Mouse (Mus musculus) C2C12 (cell line): Measurements from ENCODE around the gene Asb2.

Experiments
- CTCF ChIP-seq: IDR thresholded peaks from one replicate; pipeline ENCODE4 v1.5.1; 2011; ENCODE audit not compliant: control insufficient read depth, insufficient read depth, insufficient read length
- MAX ChIP-seq: IDR thresholded peaks from one replicate; pipeline ENCODE4 v1.6.1; 2011; ENCODE audit warnings: mild to moderate bottlenecking, control low read depth
- MYOD1 ChIP-seq: IDR thresholded peaks from one replicate; pipeline ENCODE4 v1.6.1; 2011; ENCODE audit warnings: low read depth; ENCODE audit not compliant: control insufficient read depth, insufficient read length
- MYOG ChIP-seq: IDR thresholded peaks from one replicate; pipeline ENCODE4 v1.6.1; 2011; ENCODE audit not compliant: control insufficient read depth, insufficient read length; ENCODE audit errors: extremely low read depth
- USF1 ChIP-seq: IDR thresholded peaks from one replicate; pipeline ENCODE4 v1.6.1; 2011; ENCODE audit warnings: low read depth, mild to moderate bottlenecking, control low read depth, moderate library complexity

GRCm38 (mm10) chr12:103273051-103273450, 82.8 kb downstream of the Asb2 start:
- TF ChIP-seq CTCF (no peak), MAX (no peak), USF1 (no peak), MYOD1 (no peak), MYOG (no peak)
